Mouse (Mus musculus) stomach, postnatal 0 days (tissue): ENCODE measurements around the gene Mtfr1l.

Experiments
- CTCF ChIP-seq: IDR thresholded peaks from 2 replicates; pipeline ENCODE4 v1.5.1; 2016; ENCODE audit warnings: antibody characterized with exemption, low read depth, mild to moderate bottlenecking, moderate library complexity
- EP300 ChIP-seq: optimal IDR thresholded peaks from 2 replicates; pipeline ENCODE3; 2016; ENCODE audit warnings: antibody characterized with exemption

DNA sequence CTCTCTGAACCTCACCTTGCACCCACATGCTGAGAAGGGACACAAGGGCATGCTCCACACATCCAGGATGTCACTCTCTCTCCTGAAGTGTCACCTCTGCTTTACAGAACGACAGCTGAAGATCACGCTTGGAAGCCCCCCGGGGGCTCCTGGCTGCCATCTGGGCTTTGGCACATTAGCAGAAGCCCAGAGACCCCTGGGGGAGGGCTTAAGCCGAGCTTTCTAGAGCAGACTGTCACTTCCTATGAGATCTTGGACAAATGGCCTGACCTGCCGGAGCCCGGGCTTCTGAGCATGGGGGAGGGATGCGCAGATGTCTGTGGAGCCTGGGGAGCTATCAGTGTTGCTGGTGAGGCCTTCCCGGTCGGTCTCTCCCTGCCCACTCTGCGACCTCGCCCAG is 40.3 kb upstream of the Mtfr1l start:
- no peak for TF ChIP-seq CTCF
- TF ChIP-seq EP300 = no peak
